Mouse (Mus musculus): ENCODE measurements around the gene Auts2. TPM values are rescaled to one million over a fixed set of nuclear protein-coding genes. Genes with fewer than 3 reads are reported as not detected.

Auts2 gene
- polyA plus RNA-seq (2012; rRNA removed) = 19.4 and 21.8 TPM in 2 replicates

GRCm38 (mm10) chr5:132543118-132544071 lies at the start of gene Auts2:
Gene Auts2, minus strand, starts transcription at chr5:132543344.

